Mouse (Mus musculus) cerebellum, postnatal 14 days (tissue): ENCODE results near the gene Asb9.

ENCODE experiments used
- DNase-seq, 2 experiments: peaks; one replicate each; pipeline ENCODE4 v3.0.0; 2021; ENCODE audit warnings: mixed read lengths in 2 of 2

The Asb9 gene

GRCm38 (mm10) chrX:164505709-164506498 is at the start of gene Asb9:
Gene Asb9, plus strand, starts transcription at chrX:164506327.
- DNase-seq = no peak

DNA sequence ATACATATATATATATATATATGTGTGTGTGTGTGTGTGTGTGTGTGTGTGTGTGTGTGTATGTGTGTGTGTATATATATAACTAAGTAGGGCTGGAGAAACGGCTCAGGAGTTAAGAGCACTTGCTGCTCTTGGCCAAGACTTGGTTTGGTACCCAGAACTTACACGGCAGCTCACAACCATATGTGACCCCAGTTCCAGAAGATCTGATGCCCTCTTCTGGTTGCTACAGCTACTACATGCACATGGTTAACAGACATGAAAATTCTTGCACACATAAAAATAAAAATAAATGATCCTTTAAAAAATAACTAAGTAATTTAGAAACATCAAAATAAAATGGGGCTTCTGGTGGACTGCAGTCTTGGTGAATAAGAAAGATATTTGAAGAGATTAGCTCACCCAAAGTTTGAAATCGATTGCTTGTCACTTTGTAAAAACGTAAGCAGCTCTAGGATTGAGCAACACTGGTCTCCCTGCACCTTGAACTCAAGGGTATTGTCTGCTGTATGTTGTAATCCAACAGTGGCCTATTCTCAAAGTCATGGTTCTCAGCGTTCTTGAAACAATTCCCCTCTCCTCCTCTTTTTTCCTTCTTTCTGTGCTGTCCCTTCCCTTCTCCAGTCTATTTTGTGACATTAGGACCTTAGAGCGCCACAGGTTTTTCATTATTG is 46.8 kb upstream of the Asb9 start:
- no peak for DNase-seq

GRCm38 (mm10) chrX:164502258-164502657 is 3.9 kb upstream of the Asb9 start:
- no peak for DNase-seq

- DNase-seq = no peak
Observed at GRCm38 (mm10) chrX:164507068-164507467, 941 bp downstream of the Asb9 start.

DNA sequence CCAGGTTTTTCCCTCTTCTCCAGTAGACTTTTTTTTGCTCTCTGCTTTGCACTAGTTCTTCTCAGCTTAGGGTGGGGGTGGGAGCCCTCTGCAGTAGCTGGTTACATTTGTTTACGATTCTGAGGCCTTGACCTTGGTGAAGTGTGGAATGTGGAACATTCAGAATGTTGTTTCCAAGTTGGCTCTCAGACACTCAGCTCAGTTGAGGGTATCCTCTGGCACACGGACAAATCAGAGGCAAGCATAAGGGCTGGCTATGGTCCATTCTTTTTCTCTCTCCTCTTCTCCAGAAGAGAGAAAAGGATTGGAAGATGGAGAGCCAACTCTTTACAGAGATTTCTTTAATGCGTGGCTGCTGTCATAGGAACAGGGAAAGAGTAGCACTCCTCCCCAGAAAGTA is 2.6 kb downstream of the Asb9 start:
- DNase-seq = peak in 1 of 2 experiments; percentile 1

GRCm38 (mm10) chrX:164522138-164522537 is 16.0 kb downstream of the Asb9 start:
- no peak for DNase-seq

GRCm38 (mm10) chrX:164526566-164526965 is 20.4 kb downstream of the Asb9 start:
- DNase-seq = no peak

GRCm38 (mm10) chrX:164541436-164542317 is 35.5 kb downstream of the Asb9 start:
- DNase-seq = peak; percentile 29 to 58

GRCm38 (mm10) chrX:164570195-164570594 is 64.1 kb downstream of the Asb9 start:
- peak; percentile 5 to 17 for DNase-seq

DNA sequence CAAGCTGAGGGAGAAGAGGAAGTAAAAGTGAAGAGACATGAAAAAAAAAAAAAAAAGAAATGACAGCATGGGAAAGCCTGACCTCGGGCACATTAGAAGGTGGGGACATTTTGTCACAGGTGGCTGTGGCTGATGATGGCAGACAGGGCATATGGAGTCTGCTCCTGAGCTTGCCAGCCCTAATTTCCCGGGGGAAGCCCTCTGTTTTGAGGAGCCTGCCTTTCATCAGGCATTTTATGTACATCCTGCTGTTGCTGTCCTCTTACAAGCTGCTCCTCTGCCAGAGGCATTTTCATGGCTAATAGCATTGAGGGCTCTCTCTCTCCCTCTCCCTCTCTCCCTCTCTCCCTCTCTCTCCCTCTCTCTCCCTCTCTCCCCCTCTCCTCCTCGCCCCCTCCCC is 70.8 kb downstream of the Asb9 start:
- peak; percentile 14 to 23 for DNase-seq
